Mouse (Mus musculus) small intestine, adult 2 months (tissue): ENCODE measurements at regions not wholly inside any gene's neighbourhood (a gene's known extent, or its start where the extent isn't known, plus 50 kb on each side); places are given as distances from the start of the nearest gene placed in this dataset.

Experiments used
- CTCF ChIP-seq: fragments of 200-500 bp; IDR thresholded peaks from 2 replicates; pipeline ENCODE4 v1.5.1; 2012; ENCODE audit warnings: low read depth, mild to moderate bottlenecking, control low read depth, inconsistent platforms, low read length, moderate library complexity, mixed read lengths; ENCODE audit not compliant: insufficient replicate concordance, insufficient read length; ENCODE audit errors: extremely low read depth
- POLR2A ChIP-seq: fragments of 200-500 bp; IDR thresholded peaks from 2 replicates; pipeline ENCODE4 v1.6.1; 2012; ENCODE audit warnings: low read depth, mild to moderate bottlenecking, control low read depth, inconsistent platforms, low read length, moderate library complexity

DNA sequence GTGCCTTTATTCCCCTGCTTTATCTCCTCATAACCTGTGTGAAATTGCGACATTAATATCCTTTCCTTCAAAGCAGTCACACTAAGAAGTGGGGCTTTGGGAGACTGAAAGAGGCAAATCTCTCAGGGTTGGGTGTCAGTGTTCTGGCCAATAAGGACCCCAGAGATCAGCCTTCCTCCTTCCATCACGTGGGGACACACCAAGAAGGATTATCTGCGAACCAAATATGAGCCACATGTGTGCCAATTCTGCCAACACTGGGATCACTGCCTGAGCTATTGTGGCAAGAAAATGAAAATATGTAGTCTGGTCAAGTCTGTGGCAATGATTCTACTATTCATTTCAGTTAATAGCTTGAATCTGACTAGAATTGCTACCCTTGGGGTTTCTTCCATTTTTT is 243.9 kb upstream of the Dab2 start:
- TF ChIP-seq CTCF = no peak
- TF ChIP-seq POLR2A = no peak
